Mouse (Mus musculus): ENCODE results near the gene Myocd. TPM values are rescaled to one million over a fixed set of nuclear protein-coding genes. Genes with fewer than 3 reads are reported as not detected.

The Myocd gene
- total RNA-seq, 1 experiment from 2014 or later, result not detected

DNA sequence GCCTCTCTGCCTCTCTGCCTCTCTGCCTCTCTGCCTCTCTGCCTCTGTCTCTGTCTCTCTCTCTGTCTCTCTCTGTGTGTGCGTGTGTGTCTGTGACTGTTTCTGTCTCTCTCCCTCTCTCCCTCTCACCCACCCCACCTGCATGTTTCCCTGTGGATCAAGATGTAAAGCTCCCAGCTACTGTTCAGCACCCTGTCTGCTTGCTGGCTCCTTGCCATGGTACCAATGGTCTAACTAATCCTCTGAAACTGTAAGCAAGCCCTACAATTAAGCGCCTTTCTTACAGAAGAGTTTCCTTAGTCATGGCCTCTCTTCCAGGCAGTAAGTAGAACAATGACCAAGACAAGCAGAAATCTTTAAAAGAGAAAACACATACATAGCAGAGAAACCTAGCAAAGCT is 32.9 kb downstream of the Myocd start:
- no peak for ATAC-seq (replicated peaks in 1 of 2; ENCODE audit: insufficient read depth in 1 of 2, low FRiP score in 2 of 2, low TSS enrichment in 1 of 2, low read depth in 1 of 2, poor library complexity in 2 of 2, severe bottlenecking in 2 of 2)

DNA sequence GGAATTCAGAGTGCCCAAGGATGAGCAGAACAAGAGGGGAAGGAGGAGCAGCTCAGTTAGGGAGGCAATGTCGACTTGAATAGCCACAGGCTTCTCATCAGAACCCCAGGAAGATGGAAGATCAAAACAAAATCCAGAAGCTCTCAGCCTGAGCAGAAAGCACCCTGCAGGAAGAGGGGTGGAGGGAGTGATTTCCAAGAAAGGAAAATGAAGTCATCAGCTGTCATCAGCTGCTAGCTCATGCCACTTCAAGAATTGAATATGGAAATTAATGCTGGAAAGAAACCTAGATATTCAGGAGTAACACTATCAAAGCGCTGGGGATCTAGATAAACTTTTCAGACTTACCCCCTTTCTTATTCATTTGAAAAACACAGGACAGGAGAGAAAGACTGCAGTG is 34.4 kb downstream of the Myocd start:
- no peak for ATAC-seq (replicated peaks in 1 of 2; ENCODE audit: insufficient read depth in 1 of 2, low FRiP score in 2 of 2, low TSS enrichment in 1 of 2, low read depth in 1 of 2, poor library complexity in 2 of 2, severe bottlenecking in 2 of 2)

DNA sequence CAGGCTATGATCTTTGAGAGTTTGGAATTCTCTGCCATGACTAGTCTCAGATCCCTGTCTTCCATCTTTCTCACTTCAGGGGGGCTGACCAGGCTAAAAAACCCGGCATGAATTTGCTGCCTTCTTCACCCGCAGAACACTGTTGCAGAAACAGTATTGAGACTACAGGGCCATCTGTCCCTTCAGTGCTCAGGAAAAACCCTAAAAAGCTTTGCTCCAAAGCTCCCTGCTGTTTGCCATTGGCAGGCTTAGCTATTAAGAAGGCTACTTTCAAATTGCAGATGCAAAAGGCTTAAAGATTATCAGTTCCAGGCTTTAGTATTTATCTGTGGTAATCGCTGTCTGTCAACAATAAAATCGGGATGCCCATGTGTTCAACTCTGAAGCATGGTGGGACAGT is 38.0 kb downstream of the Myocd start:
- ATAC-seq (replicated peaks in 1 of 2; ENCODE audit: insufficient read depth in 1 of 2, low FRiP score in 2 of 2, low TSS enrichment in 1 of 2, low read depth in 1 of 2, poor library complexity in 2 of 2, severe bottlenecking in 2 of 2), result no peak

DNA sequence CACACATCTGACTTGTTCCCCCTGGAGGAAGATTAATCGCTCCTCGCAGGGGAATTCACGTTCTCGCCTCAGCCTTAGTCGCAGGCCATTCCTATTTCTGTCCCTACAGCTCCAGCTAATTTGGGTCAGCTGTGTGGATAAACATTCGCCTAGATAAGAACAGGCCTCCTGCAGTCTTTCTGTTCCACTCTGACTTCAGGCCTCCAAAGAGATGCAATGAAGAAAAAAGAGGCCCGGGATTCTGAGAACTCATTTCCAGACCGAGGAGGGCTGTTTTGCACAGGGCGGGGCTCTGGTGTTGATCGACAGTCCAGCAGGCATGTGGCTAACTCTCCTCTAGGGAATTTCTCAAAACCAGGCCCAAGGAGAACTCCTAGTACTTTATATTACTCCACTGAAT is 43.0 kb downstream of the Myocd start:
- no peak for ATAC-seq (replicated peaks in 1 of 2; ENCODE audit: insufficient read depth in 1 of 2, low FRiP score in 2 of 2, low TSS enrichment in 1 of 2, low read depth in 1 of 2, poor library complexity in 2 of 2, severe bottlenecking in 2 of 2)

DNA sequence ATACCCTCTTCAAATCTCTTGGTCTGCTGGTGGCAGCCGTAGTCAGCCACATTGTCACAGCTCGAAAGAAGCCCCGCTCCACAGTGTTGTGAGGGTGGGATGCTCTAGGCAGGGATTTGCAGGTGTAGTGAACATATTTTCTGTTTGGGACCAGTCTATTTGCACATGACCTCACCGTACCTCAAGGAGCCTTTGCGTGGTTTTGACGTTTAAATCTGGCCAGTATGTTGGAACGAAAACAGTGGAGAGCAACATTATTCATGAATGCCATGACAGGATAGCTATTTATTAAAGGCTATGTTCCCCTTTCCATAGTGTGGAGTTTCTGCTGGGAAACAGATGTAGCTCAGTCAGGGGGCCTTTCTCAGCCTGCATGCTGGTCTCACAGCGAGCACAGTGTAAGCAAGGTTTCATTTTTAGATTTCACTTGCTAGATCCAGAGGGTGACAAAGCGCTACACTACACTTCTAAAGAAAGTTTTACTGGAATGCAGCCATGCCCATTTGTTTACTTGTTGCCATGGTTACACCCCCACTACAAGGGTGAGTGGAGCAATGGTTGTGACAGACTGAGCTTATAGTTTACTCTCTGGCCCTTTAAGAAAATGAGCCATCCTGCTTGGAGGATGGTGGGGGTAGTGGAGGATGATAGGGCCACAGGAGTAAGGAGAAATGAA is 54.7 kb downstream of the Myocd start:
- peak in 1 of 2 experiments; percentile 32; a peak in 1 of 4 replicates for ATAC-seq (replicated peaks in 1 of 2; ENCODE audit: insufficient read depth in 1 of 2, low FRiP score in 2 of 2, low TSS enrichment in 1 of 2, low read depth in 1 of 2, poor library complexity in 2 of 2, severe bottlenecking in 2 of 2)

DNA sequence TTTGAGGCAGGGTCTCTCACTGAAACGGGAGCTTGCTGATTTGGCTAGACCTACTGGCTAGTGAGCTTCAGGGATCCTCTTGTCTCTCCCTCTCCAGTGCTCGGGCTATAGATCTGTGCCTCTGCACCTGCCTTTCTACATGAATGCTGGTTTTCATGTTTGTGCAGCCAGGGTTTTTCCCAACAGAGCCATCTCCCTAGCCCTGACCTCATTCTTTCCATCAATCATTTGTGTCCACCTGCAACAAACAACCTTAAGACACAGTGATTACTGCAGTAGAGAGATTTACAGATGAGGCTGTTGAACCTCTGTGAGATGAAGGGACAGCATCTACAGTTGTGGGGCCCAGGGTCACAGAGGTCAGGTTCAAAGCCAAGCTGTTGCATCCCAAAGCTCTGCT is 56.0 kb downstream of the Myocd start:
- no peak for ATAC-seq (replicated peaks in 1 of 2; ENCODE audit: insufficient read depth in 1 of 2, low FRiP score in 2 of 2, low TSS enrichment in 1 of 2, low read depth in 1 of 2, poor library complexity in 2 of 2, severe bottlenecking in 2 of 2)

DNA sequence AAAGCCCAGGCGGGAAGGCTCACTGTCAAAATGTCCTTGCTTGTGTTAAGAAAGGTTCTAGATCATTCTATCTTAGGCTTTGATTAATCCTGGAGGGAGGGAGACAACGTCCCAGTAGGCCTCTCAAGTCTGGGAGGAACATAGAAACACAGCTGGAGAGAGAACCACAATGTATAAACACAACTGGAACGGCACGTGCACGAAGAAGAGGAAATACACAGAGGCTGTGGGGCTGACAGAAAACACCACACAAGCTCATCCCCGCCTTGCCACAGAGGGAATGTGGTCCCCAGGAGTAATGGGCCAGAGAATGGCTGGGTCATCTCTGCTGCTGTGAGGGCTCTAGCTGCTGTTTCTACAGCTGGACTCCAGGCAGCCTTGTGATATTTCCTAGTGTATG is 58.1 kb downstream of the Myocd start:
- no peak for ATAC-seq (replicated peaks in 1 of 2; ENCODE audit: insufficient read depth in 1 of 2, low FRiP score in 2 of 2, low TSS enrichment in 1 of 2, low read depth in 1 of 2, poor library complexity in 2 of 2, severe bottlenecking in 2 of 2)

DNA sequence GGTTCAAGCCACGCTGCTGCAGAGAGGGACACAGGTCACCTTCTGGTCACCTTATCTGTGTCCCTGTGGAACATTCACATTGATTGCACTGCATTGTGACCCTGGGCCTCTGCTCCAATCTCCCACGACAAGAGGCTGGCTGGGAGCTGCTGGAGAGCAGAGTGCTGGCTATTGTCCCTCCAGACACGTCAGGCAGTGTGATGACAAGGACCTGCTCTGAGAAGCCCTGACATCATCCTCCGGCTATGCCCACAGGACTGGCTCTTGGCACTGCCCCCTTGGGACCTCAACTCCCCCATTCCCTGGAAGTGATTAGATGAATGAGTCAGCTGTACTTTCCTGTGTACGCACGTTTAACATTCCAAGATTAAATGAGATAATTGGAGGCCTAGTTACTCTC is 60.3 kb downstream of the Myocd start:
- no peak for ATAC-seq (replicated peaks in 1 of 2; ENCODE audit: insufficient read depth in 1 of 2, low FRiP score in 2 of 2, low TSS enrichment in 1 of 2, low read depth in 1 of 2, poor library complexity in 2 of 2, severe bottlenecking in 2 of 2)

DNA sequence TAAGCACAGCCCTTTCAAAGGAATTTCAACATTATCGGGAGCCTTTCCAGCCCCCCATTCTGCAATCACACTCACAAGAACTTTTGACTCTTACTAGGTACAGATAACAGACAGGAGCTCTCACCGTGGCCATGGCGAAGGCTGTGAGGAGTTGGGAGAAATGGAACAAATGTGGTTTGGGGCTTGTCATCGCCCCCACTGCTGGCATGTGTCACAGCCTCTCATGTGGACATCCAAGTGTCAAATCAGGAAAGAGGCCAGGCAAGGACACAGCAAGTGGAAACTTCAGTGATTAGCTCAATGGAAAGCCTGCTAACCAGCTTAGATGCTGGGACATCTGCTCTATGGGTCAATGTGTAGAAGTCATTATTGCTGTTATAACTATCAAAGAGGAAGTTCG is 64.5 kb downstream of the Myocd start:
- ATAC-seq (replicated peaks in 1 of 2; ENCODE audit: insufficient read depth in 1 of 2, low FRiP score in 2 of 2, low TSS enrichment in 1 of 2, low read depth in 1 of 2, poor library complexity in 2 of 2, severe bottlenecking in 2 of 2), result no peak

DNA sequence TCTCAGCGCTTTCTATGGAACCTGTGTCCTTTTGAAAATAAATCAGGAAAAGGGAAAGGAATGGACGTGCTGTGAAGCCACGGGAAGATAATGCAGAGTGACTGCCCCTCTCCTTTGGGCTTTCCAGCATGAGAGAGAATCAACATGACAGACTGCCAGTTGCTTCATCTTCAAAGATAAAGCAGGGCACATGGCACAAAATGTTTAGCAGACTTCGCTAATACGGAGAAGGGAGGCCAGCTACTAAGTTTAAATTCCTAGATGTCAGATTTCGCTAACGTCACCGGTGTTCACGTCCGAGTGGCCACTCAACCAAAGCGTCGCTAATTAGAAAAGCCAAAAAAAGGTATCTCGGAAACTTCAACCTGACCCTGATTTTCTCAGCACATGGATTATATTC is 65.1 kb downstream of the Myocd start:
- no peak for ATAC-seq (replicated peaks in 1 of 2; ENCODE audit: insufficient read depth in 1 of 2, low FRiP score in 2 of 2, low TSS enrichment in 1 of 2, low read depth in 1 of 2, poor library complexity in 2 of 2, severe bottlenecking in 2 of 2)

DNA sequence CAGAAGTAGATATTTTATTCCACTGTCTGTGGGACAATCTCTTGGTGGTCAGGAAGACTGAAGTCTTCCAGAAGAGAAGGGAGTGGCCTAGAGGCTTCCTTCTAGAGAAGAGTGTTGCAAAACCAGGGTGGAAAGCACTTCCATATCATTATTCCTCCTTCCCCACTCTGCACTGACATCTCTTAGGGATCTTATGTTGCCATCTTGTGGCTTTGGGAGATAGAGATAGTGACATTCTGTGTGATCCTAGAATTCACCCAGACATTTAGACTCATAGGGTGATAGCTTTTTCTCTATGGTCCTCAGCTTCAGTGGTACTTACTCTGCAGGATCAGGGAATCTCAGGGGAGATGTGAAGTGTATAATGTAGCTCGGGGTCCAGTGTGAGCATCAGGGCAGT is 66.8 kb downstream of the Myocd start:
- no peak for ATAC-seq (replicated peaks in 1 of 2; ENCODE audit: insufficient read depth in 1 of 2, low FRiP score in 2 of 2, low TSS enrichment in 1 of 2, low read depth in 1 of 2, poor library complexity in 2 of 2, severe bottlenecking in 2 of 2)

DNA sequence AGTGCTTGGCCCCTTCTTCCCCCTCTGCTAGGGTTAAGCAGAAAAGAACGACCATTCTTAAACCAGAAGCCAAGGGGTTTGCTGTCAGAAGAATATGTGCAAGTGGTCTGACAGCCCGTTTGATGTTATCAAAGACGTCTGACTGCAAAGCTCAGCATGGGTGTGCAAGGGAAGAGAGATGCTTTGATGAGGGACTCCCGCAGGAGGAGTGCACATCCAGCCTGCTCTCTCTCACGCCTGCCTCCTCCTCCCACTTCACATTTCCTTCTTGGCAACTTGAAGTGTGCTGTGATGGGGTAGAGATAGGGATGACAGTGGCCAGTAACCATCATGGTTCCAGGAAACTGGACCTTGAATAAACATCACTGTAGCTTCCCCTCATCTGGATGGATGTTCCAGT is 67.6 kb downstream of the Myocd start:
- no peak for ATAC-seq (replicated peaks in 1 of 2; ENCODE audit: insufficient read depth in 1 of 2, low FRiP score in 2 of 2, low TSS enrichment in 1 of 2, low read depth in 1 of 2, poor library complexity in 2 of 2, severe bottlenecking in 2 of 2)

DNA sequence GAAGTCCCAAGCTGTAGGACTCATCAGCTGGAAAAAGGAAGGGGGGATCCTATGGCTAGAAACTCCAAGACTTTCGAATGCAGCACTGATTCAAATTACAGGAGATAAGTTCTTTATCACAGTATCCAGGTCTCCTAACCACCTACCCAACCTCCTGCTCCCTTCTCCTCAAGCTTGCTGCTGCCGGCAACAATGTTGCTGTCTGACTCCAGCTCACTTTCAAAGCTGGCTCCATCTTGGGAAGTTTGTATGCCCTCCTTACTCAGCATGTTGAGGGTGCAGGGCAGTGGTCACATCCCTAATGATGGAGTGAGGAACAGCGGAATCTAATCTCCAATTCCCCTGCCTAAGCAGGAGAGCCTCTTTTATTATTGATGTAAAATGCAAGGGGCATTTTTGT is 71.8 kb downstream of the Myocd start:
- ATAC-seq (replicated peaks in 1 of 2; ENCODE audit: insufficient read depth in 1 of 2, low FRiP score in 2 of 2, low TSS enrichment in 1 of 2, low read depth in 1 of 2, poor library complexity in 2 of 2, severe bottlenecking in 2 of 2), result no peak

DNA sequence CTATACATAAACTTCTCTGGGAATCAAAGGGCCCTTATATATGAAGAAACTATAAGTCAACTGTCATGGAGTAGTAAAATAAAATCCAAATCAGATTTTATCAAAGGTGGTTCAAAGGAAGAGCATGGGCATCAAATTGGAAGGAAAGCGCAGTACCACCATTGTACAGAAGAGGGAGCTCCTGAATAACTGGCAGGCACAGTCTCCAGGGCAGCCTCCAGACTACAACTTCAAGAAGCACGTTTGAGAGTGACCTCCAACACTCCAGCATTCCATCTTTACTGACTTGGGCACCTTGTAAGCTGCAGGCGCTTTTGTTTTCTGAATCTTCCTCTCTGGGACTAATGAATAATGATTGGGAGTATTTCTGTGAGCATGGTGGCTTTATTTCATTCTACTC is 72.5 kb downstream of the Myocd start:
- ATAC-seq (replicated peaks in 1 of 2; ENCODE audit: insufficient read depth in 1 of 2, low FRiP score in 2 of 2, low TSS enrichment in 1 of 2, low read depth in 1 of 2, poor library complexity in 2 of 2, severe bottlenecking in 2 of 2), result peak in 1 of 2 experiments; percentile 53; a peak in 2 of 4 replicates

DNA sequence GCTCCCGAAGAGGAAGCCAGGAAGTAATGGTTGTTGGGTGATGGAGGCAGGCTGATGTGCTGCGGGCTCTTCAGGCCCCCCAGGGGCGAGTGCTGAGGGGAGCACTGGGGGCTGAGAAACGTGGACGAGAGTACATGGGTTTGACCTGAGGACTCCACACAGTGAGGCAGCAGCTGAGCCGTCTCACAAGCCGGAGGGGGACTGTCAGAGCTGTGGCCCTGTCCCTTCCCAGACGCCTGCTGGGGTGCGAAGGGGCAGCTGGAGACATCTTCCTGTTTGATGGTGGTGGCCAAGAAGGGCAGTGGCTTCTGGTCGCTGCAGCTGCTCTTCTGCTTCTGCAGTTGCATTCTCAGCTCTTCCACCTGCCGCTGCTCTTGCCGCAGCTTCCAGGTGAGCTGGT is 82.8 kb downstream of the Myocd start:
- no peak for ATAC-seq (replicated peaks in 1 of 2; ENCODE audit: insufficient read depth in 1 of 2, low FRiP score in 2 of 2, low TSS enrichment in 1 of 2, low read depth in 1 of 2, poor library complexity in 2 of 2, severe bottlenecking in 2 of 2)

DNA sequence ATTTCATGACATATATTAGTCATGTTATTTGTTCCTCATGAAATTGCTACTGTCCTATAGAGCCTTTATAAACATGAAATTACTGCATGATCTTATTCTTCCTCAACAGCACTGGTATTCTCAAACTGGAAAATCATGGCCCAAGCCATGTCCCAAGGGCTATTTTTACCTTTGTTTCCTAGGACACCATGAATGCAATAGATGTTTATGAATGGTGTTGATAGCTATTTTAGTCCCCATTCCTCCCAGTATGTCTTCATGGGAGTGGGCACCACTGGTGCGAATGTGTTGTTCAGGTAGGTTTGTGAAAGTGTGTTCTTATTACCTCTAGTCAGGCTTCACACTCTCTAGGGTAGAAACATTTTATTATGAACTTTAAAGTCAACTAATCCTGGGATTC is 84.7 kb downstream of the Myocd start:
- no peak for ATAC-seq (replicated peaks in 1 of 2; ENCODE audit: insufficient read depth in 1 of 2, low FRiP score in 2 of 2, low TSS enrichment in 1 of 2, low read depth in 1 of 2, poor library complexity in 2 of 2, severe bottlenecking in 2 of 2)

DNA sequence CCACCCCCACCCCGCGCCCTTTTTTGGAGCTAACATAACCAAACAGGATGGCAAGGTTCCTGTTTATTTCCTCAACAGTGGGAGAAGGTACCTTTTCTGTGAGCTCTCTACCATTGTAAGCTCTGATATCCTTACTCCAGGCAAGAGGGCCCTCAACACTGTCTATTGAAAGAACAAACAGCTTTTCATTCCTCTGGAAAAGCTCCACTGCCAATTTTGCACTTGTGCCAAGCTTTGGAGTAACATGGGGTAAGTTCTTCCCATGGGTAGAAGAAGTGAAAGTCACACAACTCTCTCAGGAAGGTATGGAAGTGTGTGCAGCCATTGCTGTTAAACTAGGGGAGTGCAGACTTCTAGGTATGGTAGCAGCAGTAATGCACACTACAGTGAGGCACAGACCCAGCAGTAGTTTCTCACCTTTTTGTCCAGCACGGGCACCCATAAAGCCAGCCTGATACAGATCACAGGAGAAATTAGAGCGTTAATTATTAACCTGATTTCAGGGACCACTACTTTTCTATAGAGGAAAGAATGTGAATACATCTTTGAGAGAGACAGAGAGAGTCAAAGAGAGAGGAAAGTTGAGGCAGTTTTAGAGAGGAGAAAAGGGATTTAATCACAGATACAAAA is 99.6 kb downstream of the Myocd start:
- ATAC-seq (replicated peaks in 1 of 2; ENCODE audit: insufficient read depth in 1 of 2, low FRiP score in 2 of 2, low TSS enrichment in 1 of 2, low read depth in 1 of 2, poor library complexity in 2 of 2, severe bottlenecking in 2 of 2), result no peak

DNA sequence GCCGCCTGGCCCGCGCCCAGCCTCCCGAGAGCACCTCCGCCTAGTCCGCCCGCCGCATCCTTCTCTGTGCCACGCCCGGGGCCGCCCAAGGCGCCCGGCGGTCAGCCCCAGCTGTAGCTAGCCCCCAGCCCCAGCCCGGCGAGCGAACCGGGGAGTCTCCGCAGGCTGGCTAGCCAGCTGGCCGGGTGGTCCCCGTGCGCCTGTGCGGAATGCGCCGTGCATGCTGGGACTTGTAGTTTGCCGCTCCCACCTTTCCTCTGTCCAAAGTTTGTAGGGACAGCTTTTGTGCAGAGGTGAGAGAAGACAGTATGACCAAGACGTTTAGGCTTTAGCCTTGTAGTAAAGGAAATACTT is 107.0 kb downstream of the Myocd start, which contains the start of gene Arhgap44:
TSS of gene Arhgap44 (minus strand) at position 195 of the 354 bp plus-strand sequence.
- no peak for ATAC-seq (replicated peaks in 1 of 2; ENCODE audit: insufficient read depth in 1 of 2, low FRiP score in 2 of 2, low TSS enrichment in 1 of 2, low read depth in 1 of 2, poor library complexity in 2 of 2, severe bottlenecking in 2 of 2)

Data from hematopoietic stem cell, adult 5-6 weeks (primary cell).